Mouse (Mus musculus) thymus, postnatal 4 days (tissue): ENCODE measurements around the gene Irf9.

Source experiments
- DNase-seq: peaks from one replicate; pipeline ENCODE4 v3.0.0; 2021

Gene Irf9

DNA sequence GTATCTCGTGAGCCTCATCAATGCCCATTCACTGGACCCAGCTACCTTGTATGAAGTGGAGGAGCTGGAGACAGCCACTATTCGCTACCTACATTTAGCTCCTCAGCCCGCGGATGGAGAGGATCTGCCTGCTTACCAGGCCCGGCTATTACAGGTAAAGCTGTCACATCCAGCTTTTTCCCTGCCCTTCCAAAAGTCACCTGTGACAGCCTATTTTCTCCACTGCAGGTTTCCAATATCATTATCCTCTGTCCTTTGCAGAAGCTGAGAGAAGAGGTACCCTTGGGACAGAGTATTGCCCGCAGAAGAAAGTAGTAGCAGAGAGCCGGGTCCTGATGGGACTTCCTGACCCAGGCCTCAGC lies at the start of gene Irf9:
TSS of gene Irf9 (plus strand) at position 301 of the 362 bp plus-strand sequence.
- no peak for DNase-seq

DNA sequence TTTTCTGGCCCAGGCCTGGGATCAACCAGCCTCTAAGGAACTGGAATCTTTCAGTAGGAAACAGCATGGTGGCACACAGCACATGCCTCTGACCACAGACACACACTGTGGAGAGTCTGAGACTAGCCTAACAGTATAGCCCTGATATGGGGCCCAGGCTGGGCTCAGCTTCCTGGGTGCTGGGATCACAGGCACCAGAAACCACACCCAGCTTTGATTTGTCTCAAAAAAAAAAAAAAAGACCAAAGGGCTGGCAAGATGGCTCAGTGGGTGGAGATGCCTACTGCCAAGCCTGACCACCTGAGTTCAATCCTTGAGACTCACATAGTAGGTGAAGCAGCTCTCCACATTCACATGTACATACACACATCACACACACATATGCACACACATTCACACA lies 48.7 kb upstream of the Irf9 start:
- DNase-seq: no peak

DNA sequence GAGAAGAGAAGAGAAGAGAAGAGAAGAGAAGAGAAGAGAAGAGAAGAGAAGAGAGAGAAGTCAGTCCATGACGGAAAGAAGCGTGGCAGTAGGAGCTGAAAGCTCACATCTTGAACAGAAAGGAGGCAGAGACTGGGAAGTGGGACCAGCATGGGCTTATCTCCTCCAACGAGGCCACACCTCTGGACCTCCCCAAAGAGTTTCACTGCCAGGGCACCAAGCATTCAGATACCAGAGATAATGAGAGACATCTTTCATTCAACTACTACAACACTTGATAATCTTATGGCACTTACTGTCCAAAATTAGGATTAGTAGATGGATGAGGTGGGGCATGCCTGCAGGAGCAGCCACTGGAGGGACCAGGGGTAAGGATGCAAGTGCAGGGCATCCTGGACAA lies 47.6 kb upstream of the Irf9 start:
- DNase-seq: no peak

DNA sequence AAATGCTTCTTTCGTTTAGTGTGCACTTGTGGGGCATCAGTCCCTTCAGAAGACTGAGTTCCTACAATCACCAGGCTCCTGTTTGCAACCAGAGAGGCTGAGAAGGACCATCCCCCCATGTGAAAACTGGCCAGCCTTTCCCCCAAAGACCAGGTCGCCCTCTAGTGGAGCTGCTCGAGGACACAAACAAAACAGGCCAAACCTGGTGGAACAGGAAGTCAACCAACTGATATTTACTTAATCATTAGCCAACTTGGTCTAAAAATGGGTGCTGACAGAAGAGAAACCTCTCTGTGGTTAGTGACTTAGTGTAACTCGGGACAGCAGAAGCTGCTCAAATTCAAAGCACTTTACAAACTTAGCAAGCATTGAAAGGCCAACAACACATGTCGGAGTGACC lies 46.4 kb upstream of the Irf9 start:
- DNase-seq: peak; percentile 81

DNA sequence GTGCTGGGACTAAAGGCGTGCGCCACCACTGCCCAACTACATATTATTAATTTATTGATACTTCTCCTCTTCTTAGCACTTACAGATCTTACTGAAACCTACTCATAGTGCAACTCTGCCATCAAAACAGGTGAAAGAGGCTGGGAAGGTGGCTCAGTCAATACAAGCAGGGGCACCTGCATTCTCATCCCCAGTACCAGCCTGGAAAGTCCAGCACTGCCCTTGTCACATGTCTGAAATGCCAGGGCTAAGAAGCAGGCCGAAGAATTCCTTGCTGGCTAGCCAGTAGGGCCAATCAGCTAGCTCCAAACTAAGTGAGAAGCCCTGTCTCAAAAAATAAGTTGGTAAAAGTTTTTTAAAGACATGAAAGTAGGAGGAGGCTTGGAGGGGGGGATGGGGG lies 45.8 kb upstream of the Irf9 start:
- no peak for DNase-seq

DNA sequence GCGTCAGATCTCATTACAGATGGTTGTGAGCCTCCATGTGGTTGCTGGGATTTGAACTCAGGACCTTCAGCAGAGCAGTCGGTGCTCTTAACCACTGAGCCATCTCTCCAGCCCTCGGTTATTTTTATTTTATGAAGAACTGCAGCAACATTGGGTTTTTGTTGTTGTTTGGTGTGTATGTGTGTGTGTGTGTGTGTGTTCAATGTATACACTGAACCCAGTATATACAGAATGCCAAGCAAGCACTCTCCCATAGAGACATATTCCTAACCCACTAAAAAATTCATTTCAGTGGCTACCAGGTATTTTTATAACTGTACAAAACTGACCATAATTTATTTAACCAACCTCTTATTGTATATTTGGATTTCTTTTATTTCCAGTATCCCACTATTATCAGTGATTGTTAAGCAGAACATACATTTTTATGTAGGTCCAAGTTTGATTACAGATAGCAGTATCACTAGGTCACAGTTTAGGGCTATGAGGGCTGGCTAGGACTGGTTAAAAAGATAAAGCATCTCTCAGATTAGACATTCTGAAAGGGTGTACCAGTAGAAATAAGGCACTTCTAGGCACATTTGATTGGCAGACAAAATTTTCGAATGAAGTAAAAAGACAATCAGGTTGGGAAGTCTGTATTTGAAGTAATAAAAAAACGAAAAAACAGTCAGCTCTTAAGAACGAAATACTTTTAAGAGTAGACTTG lies 44.5 kb upstream of the Irf9 start:
- DNase-seq: no peak

DNA sequence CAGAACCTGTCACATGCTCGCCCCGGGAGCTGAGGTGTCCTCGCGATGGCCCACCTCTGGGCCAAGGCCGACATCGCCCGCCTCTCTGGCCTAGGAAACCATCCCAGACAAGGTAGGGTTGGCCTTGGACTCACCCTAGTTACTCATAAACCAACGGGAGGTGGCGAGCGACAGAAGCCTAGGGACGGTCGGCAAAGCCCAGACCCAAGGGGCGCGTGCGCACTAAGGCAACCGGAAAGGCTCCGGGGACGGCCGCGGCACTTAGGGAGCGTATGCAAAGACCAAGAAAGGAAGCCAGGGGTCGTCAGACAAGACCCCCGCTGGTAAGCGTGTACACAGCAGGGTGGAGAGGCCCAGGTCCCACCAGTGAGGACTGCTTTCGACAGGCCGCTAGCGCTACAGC lies 43.6 kb upstream of the Irf9 start, which contains the start of gene Dcaf11:
TSS of gene Dcaf11 (plus strand) at position 208 of the 403 bp plus-strand sequence.
- DNase-seq: peak; percentile 90

DNA sequence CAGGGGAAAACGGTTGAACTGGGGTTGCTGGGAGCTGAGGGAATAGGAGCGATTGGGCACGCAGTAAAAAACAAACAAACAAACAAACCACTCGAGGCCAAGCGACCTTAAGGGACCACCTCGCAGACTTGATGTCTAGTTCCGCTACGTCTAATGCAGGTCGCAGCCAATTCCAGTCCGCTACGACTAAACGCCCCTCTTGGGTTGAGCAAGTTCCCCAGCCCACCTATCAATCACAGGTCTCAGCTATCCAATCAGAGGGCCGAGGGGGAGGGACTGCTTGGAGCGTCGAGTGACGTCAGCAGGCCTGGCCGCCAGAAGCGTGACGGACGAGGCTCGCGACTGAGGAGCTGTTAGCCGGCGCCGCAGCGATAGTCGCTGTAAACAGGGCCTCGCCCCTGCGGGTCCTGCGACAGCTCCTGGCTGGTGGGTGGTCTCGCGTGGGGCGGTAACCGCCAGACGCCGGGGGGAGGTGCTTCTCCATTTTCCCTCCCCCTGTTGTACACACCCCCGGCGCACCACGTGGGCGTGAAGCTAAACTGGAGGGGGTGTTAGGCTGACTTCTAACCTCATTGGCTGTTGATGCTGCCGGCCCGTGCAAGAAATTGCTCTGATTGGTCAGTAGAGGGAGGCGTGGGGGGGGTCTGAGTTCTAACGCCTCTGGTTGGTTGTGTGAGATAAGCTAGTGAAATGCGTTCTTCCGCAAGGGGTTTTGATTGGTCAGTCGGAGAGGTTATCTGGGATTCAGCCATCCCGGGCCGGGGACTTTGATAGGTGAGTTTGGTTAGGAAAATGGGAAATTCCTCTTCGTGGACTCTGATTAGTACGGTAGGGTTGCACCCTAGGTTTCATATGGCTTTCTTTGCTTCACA lies 42.9 kb upstream of the Irf9 start, which contains the start of gene A730061H03Rik:
TSS of gene A730061H03Rik (minus strand) at position 205 of the 872 bp plus-strand sequence.
- peak; percentile 97 for DNase-seq

DNA sequence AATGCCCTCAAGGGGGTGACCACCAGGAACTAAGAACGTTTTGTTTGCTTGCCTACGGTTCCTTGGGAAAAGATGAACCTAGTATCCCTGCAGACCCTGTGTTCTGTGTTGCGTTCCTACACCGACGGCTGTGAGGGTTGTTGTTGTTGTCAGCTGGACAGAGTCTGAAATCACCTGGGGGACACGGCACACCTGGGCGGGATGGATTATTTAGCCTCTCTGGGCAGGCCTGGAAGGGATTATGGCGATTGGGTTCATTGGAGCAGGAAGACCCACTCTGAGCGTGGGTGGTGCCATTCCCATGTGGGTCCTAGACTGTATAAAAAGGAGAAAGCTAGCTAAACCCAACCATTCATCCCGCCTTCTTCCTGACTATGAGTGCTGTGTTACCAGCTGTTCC lies 41.5 kb upstream of the Irf9 start:
- no peak for DNase-seq

DNA sequence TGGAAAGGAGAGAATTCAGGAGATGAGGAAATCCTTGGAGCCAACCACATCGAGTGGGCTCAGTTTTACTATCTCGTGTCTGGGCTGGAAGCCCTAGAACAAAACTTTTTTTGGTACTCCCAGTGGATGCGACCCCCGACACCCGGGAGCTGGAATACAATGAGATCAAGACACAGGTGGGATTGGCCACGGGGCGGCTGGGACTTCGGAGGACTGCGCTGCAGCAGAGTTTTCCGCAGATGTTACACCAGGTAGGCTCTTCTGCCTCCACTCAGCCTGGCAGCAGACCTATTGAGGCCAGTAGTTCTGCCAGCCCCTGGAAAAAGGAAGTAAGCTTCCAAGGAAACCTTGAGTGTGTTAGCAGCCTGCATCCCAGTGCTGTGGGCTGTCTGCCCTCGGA lies 40.1 kb upstream of the Irf9 start:
- no peak for DNase-seq

DNA sequence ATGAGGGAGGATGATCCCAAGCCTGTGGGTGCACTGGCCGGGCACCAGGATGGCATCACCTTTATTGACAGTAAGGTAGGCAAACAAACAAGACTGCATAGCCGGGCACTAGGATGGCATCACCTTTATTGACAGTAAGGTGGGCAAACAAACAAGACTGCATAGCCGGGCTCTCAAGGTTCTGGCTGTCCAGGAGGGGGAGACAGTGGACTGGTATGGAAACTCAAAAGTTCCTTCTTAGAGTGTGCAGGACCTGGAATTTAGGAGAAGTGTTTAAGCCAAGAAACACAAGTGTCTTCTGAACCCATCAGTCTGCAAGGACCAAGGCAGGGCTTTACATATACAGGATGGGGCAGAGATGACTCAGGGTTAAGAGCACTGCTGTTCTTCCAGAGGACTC lies 37.6 kb upstream of the Irf9 start:
- DNase-seq: no peak

DNA sequence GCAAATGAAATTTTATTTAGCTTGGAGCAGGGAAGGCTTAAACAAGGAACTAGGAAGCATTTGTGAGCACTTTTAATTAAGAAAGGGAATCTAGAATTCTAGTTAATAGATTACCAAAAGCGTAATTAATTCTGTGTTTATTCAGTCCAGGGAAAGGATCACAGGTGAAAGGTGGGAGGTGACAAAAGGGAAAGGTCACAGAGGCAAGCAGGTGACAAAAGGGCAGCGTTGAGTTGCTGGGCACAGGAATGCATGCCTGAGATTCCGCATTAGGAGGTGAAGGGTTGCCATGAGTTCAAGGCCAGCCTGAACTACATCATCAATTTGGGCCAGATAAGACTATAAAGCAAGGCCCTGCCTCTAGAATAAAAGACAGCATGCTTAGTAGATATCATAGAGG lies 35.9 kb upstream of the Irf9 start:
- no peak for DNase-seq

DNA sequence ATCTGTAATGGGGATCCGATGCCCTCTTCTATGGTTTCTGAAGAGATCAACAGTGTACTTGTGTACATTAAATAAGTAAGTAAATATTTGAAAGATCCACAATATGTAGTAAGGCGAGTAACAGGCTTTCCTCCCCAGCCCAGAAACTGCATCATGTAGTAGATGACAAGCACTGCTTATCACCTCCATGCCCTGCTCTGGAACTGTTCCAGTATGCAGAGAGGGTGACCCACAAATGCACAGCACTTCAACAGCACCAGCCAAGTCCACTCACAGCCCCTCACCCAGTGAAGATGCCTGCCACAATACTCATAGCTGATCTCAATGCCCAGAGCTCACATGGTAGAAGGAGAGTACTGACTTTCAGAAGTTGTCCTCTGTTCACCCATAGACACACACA lies 32.8 kb upstream of the Irf9 start:
- no peak for DNase-seq

DNA sequence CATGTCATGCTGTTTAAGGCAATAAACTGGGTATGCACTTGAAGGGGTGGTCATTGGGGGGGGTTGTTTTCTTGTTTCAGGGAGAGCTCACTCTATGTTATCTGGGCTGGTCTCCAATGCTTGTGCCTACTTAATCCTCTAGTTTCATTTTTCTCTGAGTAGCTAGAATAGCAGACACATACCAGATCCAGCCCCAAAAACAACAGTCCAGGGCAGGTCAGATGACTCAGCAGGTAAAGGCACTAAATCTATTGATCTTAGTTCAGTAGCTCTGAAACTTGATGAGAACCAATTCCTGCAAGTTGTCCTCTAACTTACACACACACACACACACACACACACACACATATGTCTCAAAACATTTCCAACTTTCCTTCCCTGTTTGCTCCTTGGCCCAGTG lies 31.6 kb upstream of the Irf9 start:
- DNase-seq: no peak

DNA sequence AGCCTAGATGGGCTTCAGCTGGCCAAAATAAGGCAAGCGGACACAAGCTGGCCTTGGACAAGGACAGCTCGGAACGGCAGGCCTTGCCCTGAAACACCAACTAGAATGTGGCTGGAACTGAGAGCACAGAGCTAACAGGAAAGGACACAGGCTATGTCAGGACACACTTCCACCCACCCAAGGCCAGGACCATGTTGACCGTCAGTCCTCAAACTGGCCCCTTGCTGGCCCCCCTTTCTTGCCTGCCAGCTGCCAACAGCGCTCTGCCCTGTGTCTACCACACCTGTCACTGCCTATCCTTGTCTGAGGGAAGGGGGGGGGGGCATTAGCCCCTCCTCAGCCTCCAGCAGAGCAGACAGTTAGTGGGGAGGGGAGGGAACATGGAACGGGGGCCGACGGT lies 28.1 kb upstream of the Irf9 start, which contains the start of gene Fitm1:
TSS of gene Fitm1 (plus strand) at position 316 of the 400 bp plus-strand sequence.
- no peak for DNase-seq

DNA sequence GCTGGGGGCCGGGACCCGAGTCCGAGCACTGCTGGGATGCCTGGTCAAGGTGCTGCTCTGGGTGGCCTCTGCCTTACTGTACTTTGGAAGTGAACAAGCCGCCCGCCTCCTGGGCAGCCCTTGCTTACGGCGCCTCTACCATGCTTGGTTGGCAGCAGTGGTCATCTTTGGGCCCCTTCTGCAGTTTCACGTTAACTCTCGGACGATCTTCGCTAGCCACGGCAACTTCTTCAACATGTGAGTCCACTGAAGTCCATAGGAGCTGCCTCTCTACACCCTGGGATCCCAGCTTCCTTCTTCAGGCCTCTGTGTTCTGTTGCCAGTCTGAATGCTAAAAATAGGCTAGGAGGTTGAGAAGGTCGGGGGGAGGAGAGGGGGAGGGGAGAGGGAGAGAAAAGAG lies 27.7 kb upstream of the Irf9 start:
- no peak for DNase-seq

DNA sequence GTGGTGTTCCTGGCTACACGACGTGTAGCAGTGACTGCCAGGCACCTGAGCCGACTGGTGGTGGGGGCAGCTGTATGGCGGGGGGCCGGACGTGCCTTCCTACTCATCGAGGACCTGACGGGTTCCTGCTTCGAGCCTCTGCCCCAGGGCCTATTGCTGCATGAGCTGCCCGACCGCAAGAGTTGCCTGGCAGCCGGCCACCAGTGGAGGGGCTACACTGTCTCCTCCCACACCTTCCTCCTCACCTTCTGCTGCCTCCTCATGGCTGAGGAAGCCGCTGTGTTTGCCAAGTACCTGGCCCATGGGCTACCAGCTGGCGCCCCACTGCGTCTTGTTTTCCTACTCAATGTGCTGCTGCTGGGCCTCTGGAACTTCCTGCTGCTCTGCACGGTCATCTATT lies 27.0 kb upstream of the Irf9 start:
- DNase-seq: no peak

DNA sequence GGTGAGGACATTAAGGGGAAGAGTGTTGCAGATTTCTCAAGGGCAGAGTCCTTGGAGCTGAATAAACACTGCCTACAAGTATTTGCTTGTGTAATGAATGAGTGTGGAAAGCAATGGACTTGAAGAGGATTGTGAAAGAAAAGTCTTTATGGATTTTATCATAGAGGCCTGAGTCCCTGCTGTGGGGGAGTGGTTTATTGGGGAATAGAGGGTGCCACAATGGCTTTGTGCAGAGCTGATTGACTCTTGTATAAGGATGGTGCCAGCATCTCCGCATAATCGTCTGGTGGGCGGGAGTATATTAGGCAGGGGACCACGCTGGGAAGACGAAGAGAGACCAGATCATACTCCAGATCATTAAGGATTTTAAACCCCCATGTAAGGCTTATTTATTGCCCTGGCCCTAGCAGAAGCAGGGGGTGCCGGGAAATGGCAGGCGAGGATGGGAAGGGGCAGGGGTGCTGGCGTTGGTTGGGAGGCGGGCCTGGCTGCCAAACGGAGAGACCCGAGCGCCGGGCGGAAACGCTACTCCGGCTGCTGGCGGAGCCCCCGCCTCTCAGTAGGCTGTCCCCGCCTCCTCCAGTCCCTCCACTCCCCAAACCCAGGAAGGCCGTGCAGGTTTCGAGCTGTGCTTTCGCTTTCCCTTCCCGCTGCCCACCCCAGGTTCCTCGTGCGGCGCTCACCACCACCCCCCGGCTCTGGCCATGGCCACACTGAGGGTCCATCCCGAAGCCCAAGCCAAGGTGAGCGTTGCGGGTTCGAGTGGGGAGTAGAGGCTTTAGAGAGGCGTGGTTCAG lies 25.3 kb upstream of the Irf9 start, which contains the start of gene Psme1:
TSS of gene Psme1 (plus strand) at position 253 of the 797 bp plus-strand sequence.
- peak; percentile 88 for DNase-seq

DNA sequence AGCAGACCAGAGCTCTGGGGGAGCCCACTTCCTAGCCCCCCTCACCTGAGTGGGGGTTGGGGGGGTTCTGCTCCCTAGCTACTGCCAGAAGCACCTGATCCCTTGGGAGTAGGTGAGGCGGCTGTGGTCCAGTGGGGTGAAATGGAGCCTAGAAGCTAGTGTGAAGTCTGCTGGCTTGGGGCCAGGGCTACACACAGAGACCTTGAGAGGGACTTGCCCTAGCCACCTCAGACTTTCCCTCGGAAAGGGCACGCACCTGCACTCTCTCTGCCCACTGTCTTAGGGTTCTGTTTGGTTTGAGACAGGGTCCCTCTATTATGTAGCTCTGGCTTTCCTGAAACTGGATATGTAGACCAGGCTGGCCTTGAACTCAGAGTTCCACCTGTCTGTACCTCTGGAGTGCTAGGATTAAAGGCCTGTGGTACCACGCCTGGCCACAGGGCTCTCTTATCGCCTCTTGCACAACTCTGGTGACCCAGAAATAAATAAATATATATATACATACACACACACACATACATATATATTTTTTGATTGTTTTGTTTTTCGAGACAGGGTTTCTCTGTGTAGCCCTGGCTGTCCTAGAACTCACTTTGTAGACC lies 24.6 kb upstream of the Irf9 start:
- no peak for DNase-seq

DNA sequence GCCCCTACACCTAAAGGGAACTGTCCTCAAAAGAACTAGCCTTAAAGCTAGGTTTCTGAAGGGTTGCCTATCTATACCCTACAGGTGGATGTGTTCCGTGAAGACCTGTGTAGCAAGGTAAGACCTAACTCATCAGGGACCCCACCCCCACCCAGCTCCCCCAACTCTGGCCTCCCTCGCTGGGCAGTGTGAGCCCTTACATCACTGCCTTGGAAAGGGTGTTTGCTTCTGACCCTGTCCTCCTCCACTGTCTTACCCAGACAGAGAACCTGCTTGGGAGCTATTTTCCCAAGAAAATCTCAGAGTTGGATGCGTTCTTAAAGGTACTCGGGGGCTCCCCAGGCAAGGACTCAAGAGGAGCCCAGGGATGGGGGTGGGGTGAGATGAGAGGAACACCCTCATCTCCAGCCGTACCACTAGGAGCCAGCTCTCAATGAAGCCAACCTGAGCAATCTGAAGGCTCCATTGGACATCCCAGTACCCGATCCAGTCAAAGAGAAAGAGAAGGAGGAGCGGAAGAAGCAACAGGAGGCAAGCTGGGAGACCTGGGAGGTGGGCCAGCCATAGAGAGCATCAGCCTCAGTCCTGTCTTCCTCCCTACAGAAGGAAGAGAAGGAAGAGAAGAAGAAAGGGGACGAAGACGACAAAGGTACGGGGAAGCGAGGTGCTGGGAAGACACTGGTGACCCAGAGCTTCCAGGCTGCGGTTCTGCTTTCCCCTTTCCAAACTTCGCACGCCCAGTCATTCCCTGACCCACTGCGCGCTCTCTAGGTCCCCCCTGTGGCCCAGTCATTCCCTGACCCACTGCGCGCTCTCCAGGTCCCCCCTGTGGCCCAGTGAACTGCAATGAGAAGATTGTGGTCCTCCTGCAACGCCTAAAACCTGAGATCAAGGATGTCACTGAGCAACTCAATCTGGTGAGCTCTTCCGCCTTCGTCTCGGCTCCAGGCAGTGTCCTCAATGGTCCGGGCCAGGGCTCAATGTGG lies 23.6 kb upstream of the Irf9 start:
- no peak for DNase-seq

DNA sequence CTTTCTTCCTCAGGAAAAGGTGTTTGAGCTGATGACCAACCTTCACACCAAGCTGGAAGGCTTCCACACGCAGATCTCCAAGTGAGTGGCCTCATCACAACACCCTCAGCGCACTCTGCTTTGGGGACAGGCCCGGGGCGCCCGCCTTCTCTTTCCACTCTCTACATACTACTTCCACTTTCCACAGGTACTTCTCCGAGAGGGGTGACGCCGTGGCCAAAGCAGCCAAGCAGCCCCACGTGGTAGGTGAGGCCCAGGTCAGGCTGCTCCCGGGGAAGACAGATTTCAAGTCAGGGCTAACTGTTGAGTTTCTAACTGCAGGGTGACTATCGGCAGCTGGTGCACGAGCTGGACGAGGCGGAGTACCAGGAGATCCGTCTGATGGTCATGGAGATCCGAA lies 22.6 kb upstream of the Irf9 start:
- no peak for DNase-seq
